8 mouse cellular contexts compared by ENCODE assay signal in the genomic region with DNA sequence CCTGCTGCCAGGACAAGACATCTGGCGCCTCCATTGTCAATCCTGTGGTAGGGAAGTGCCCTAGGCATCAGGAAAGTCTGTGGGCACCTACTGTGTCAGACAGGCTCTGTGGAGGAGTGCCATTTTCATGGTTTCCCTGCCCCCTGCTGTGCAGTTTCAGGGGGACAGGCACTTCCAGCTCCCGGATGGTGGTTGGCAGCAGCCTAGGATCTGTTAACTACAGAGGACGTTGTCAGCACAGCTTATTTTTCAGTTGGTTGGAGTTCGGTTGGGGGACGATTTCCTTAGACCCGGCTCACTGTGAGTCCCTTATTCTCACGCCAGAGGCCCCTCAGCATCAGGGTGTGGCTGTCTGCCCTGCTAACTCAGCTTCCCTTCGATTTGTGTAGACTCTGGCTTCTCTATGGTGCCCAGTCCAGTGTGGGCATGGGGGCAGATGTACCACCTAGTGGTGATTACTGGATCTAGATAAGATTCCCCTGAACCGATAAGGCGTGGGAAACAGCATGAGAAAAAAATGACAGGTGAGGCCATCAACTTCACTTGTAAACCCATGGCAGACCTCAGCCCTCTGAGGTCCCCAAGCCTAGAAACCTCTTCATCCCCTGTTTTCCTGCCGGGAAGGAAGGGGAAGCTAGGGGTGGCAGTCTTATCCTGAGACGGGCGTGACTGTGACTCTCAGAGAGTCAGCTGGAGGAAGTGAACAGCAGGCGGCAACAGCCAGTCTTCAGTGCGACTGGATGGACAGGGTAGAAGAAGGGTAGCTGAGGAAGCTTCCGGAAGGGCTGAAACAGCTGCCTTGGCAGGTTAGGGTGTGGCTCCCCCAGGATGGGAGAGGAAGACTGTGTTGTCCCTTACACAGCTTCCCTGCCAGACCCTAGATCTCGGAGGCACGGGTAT. TPM values are rescaled to one million over a fixed set of nuclear protein-coding genes. Genes with fewer than 3 reads are reported as not detected.
DNase-seq lines count a peak whose midpoint lies in the region; ATAC-seq lines count a peak whose summit lies in the region.

No protein-coding gene starts in this region.

- H3K4me1 ChIP-seq in hindbrain, embryonic 10.5 days (replicated peaks), result peaks cover 50% of the 10 kb centered on the region
- H3K4me1 ChIP-seq in hindbrain, embryonic 11.5 days (replicated peaks; ENCODE audit: control insufficient read depth, insufficient read depth, low read length), result peaks cover 8% of the 10 kb centered on the region
- peaks cover 48 to 50% of the 10 kb centered on the region in 2 experiments for H3K4me1 ChIP-seq in heart, embryonic 14.5 days (ENCODE audit: control insufficient read depth in 2 of 2, insufficient read depth in 2 of 2, low read length in 2 of 2)
- H3K4me1 ChIP-seq in limb, embryonic 10.5 days, result peaks cover 37% of the 10 kb centered on the region

- peaks cover 32% of the 10 kb centered on the region for H3K36me3 ChIP-seq in hindbrain, embryonic 10.5 days
- no peaks in the 10 kb centered on the region for H3K36me3 ChIP-seq in hindbrain, embryonic 11.5 days (ENCODE audit: control insufficient read depth, insufficient read depth, low read length)
- no peaks in the 10 kb centered on the region for H3K36me3 ChIP-seq in heart, embryonic 14.5 days (ENCODE audit: control insufficient read depth, insufficient read depth, low read length)
- H3K36me3 ChIP-seq in limb, embryonic 10.5 days, result peaks cover 26% of the 10 kb centered on the region

- H3K27me3 ChIP-seq in hindbrain, embryonic 10.5 days (ENCODE audit: insufficient read depth, poor library complexity, severe bottlenecking), result no peaks in the 10 kb centered on the region
- H3K27me3 ChIP-seq in hindbrain, embryonic 11.5 days (ENCODE audit: control insufficient read depth, insufficient read depth, low read length), result no peaks in the 10 kb centered on the region
- no peaks in the 10 kb centered on the region for H3K27me3 ChIP-seq in heart, embryonic 14.5 days (ENCODE audit: control insufficient read depth, insufficient read depth, low read length)
- H3K27me3 ChIP-seq in limb, embryonic 10.5 days (ENCODE audit: low read depth, poor library complexity, severe bottlenecking), result no peaks in the 10 kb centered on the region

- H3K4me2 ChIP-seq in hindbrain, embryonic 11.5 days (replicated peaks; ENCODE audit: low read depth, low read length), result no peak overlapping the region
- peak overlapping the region; percentile 39; the same call in 1 of the 2 replicates for H3K4me2 ChIP-seq in heart, embryonic 14.5 days (ENCODE audit: low read length)

- no peaks in the 10 kb centered on the region for H3K9me3 ChIP-seq in hindbrain, embryonic 10.5 days
- H3K9me3 ChIP-seq in hindbrain, embryonic 11.5 days (ENCODE audit: control insufficient read depth, low read length), result no peaks in the 10 kb centered on the region
- H3K9me3 ChIP-seq in heart, embryonic 14.5 days (ENCODE audit: control insufficient read depth, low read length), result no peaks in the 10 kb centered on the region
- no peaks in the 10 kb centered on the region for H3K9me3 ChIP-seq in limb, embryonic 10.5 days (replicated peaks)

- ATAC-seq in hindbrain, embryonic 11.5 days (ENCODE audit: low FRiP score), result no peak
- ATAC-seq in heart, embryonic 14.5 days (ENCODE audit: insufficient number of reproducible peaks, insufficient read depth, low FRiP score, low read depth), result no peak
- ATAC-seq in megakaryocyte-erythroid progenitor cell, adult 5-6 weeks (replicated peaks; ENCODE audit: low FRiP score, low TSS enrichment, poor library complexity, severe bottlenecking), result peak; percentile 61

- H3K9ac ChIP-seq in hindbrain, embryonic 11.5 days (ENCODE audit: low read depth, low read length), result no peak overlapping the region
- H3K9ac ChIP-seq in heart, embryonic 14.5 days (ENCODE audit: low read length), result peak overlapping the region; percentile 28; the same call in 1 of the 2 replicates

- H3K4me3 ChIP-seq in hindbrain, embryonic 10.5 days, result no peak overlapping the region
- no peak overlapping the region for H3K4me3 ChIP-seq in hindbrain, embryonic 11.5 days (ENCODE audit: low read depth, low read length)
- no peak overlapping the region for H3K4me3 ChIP-seq in heart, embryonic 14.5 days (ENCODE audit: control insufficient read depth in 1 of 2, insufficient read depth in 1 of 2, low read depth in 1 of 2, low read length in 2 of 2)
- H3K4me3 ChIP-seq in limb, embryonic 10.5 days, result no peak overlapping the region

- peak overlapping the region; percentile 66 for H3K27ac ChIP-seq in hindbrain, embryonic 10.5 days
- H3K27ac ChIP-seq in hindbrain, embryonic 11.5 days (ENCODE audit: low read depth, low read length), result no peak overlapping the region
- H3K27ac ChIP-seq in heart, embryonic 14.5 days (replicated peaks in 1 of 2; ENCODE audit: control insufficient read depth in 1 of 2, insufficient read depth in 1 of 2, low read depth in 2 of 2, low read length in 2 of 2), result peak overlapping the region; percentile 19 to 96; a peak in 3 of 4 replicates
- H3K27ac ChIP-seq in limb, embryonic 10.5 days, result peak overlapping the region; percentile 7; the same call in 1 of the 2 replicates

- WGBS in hindbrain, embryonic 10.5 days, result 58% methylated on average over 18 of the region's 18 CpGs
- WGBS in hindbrain, embryonic 11.5 days, result 56% methylated on average over 18 of the region's 18 CpGs
- WGBS in heart, embryonic 14.5 days, result 33% methylated on average over 18 of the region's 18 CpGs
- 61% methylated on average over 18 of the region's 18 CpGs for WGBS in limb, embryonic 10.5 days

- no peak for DNase-seq in hindbrain, embryonic 10.5 days (ENCODE audit: low spot score)
- no peak for DNase-seq in hindbrain, embryonic 11.5 days (ENCODE audit: low spot score)
- peak; percentile 72 for DNase-seq in brain, adult 2 months (ENCODE audit: low read depth, low spot score)
- DNase-seq in limb, embryonic 10.5 days (ENCODE audit: low spot score), result no peak
- no peak for DNase-seq in layer of hippocampus, postnatal 25 days (ENCODE audit: extremely low spot score in 1 of 2, low spot score in 1 of 2)
- DNase-seq in urinary bladder, postnatal 14 days (ENCODE audit: low spot score), result no peak

RNA-seq across cellular contexts. Expression of gene Gm10277, which starts 3.5 kb away (rescaled TPM):
- 1.5 and 2.0 TPM in 2 replicates for polyA plus RNA-seq in hindbrain, embryonic 10.5 days (2016; fragmentation: Nextera tagmentation; extraction: Ambion mirVana)
- polyA plus RNA-seq in hindbrain, embryonic 11.5 days (2014; fragmentation: Nextera tagmentation; extraction: Ambion mirVana), result 0.74 and 0.96 TPM in 2 replicates
- polyA plus RNA-seq in heart, embryonic 14.5 days (2014; fragmentation: Nextera tagmentation; extraction: Ambion mirVana), result 0.84 and 1.1 TPM in 2 replicates
- polyA plus RNA-seq in limb, embryonic 10.5 days (2016; fragmentation: Nextera tagmentation; extraction: Ambion mirVana), result 1.1 and 1.4 TPM in 2 replicates
- not detected in 2 replicates for total RNA-seq in megakaryocyte-erythroid progenitor cell, adult 5-6 weeks (2014; fragmentation: Nextera tagmentation)
- total RNA-seq in megakaryocyte-erythroid progenitor cell, adult 5-6 weeks (2017), result not detected in 2 replicates
- total RNA-seq in layer of hippocampus, postnatal 25 days (2021), result not detected

RNA-seq across cellular contexts. Expression of gene Myo18a, which starts 21.0 kb away (rescaled TPM):
- 29.7 and 32.9 TPM in 2 replicates for polyA plus RNA-seq in hindbrain, embryonic 10.5 days (2016; fragmentation: Nextera tagmentation; extraction: Ambion mirVana)
- polyA plus RNA-seq in hindbrain, embryonic 11.5 days (2014; fragmentation: Nextera tagmentation; extraction: Ambion mirVana), result 22.7 and 29.2 TPM in 2 replicates
- 114 and 115 TPM in 2 replicates for polyA plus RNA-seq in heart, embryonic 14.5 days (2014; fragmentation: Nextera tagmentation; extraction: Ambion mirVana)
- polyA plus RNA-seq in limb, embryonic 10.5 days (2016; fragmentation: Nextera tagmentation; extraction: Ambion mirVana), result 25.6 and 29.5 TPM in 2 replicates
- 69.3 and 99.2 TPM in 2 replicates for total RNA-seq in megakaryocyte-erythroid progenitor cell, adult 5-6 weeks (2014; fragmentation: Nextera tagmentation)
- total RNA-seq in megakaryocyte-erythroid progenitor cell, adult 5-6 weeks (2017), result 84.3 and 107 TPM in 2 replicates
- total RNA-seq in layer of hippocampus, postnatal 25 days (2021), result 100 to 1,000 TPM; 136 to 158 TPM

RNA-seq across cellular contexts. Expression of gene Cryba1, which starts 58.9 kb away (rescaled TPM):
- polyA plus RNA-seq in hindbrain, embryonic 10.5 days (2016; fragmentation: Nextera tagmentation; extraction: Ambion mirVana), result 1.6 and 2.2 TPM in 2 replicates
- polyA plus RNA-seq in hindbrain, embryonic 11.5 days (2014; fragmentation: Nextera tagmentation; extraction: Ambion mirVana), result 2.7 and 4.0 TPM in 2 replicates
- not detected in 2 replicates for polyA plus RNA-seq in heart, embryonic 14.5 days (2014; fragmentation: Nextera tagmentation; extraction: Ambion mirVana)
- not detected in 2 replicates for polyA plus RNA-seq in limb, embryonic 10.5 days (2016; fragmentation: Nextera tagmentation; extraction: Ambion mirVana)
- not detected in 2 replicates for total RNA-seq in megakaryocyte-erythroid progenitor cell, adult 5-6 weeks (2014; fragmentation: Nextera tagmentation)
- total RNA-seq in megakaryocyte-erythroid progenitor cell, adult 5-6 weeks (2017), result not detected in 2 replicates
- not detected for total RNA-seq in layer of hippocampus, postnatal 25 days (2021)
